In the genomic region with DNA sequence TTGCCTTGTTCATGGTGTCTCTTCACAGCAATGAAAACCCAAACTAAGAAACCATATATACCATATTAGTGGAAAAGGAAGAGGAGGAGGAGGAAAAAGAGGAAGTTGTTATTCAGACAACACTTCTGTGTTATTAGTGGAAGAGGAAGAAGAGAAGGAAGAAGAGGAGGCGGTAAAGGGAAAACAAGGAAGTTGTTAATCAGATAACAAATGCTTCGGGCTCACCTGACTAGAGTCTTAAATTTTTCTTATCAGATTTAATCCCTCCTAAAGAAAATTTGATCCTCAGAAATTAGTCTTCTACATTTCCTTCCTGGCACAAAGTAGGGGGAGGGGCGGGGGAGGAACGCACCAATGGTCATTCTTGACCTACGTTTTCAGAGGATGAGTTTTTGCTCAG, we compare ENCODE assay signal across 25 mouse cellular contexts.
"Had no signal": no experiment of that assay in that cellular context is flagged by ENCODE, and none has a peak within 500 bp of the region (broad histone marks: within the 10 kb centered on the region; RNA-seq: fewer than 3 reads in every experiment).

No protein-coding gene starts in this region.

- H3K4me3 ChIP-seq: embryonic facial prominence, embryonic 10.5 days; embryonic facial prominence, embryonic 12.5 days; embryonic facial prominence, embryonic 13.5 days; embryonic facial prominence, embryonic 15.5 days; erythroblast, embryonic 14.5 days; forebrain, embryonic 10.5 days; forebrain, embryonic 12.5 days; forebrain, embryonic 13.5 days; forebrain, embryonic 15.5 days; gastrocnemius, adult 2 months; heart, adult 2 months; heart, embryonic 10.5 days had no signal

- H3K27ac ChIP-seq: embryonic facial prominence, embryonic 10.5 days; embryonic facial prominence, embryonic 12.5 days; embryonic facial prominence, embryonic 13.5 days; embryonic facial prominence, embryonic 15.5 days; forebrain, embryonic 10.5 days; forebrain, embryonic 12.5 days; forebrain, embryonic 13.5 days; forebrain, embryonic 15.5 days; gastrocnemius, adult 2 months; heart, adult 2 months; heart, embryonic 10.5 days had no signal

- H3K27me3 ChIP-seq: embryonic facial prominence, embryonic 12.5 days; embryonic facial prominence, embryonic 13.5 days; embryonic facial prominence, embryonic 15.5 days; forebrain, embryonic 12.5 days; forebrain, embryonic 13.5 days; forebrain, embryonic 15.5 days had no signal

- H3K9ac ChIP-seq: embryonic facial prominence, embryonic 12.5 days; embryonic facial prominence, embryonic 13.5 days; embryonic facial prominence, embryonic 15.5 days; forebrain, embryonic 12.5 days; forebrain, embryonic 13.5 days; forebrain, embryonic 15.5 days; forebrain, postnatal 0 days had no signal

- H3K9me3 ChIP-seq: embryonic facial prominence, embryonic 10.5 days; embryonic facial prominence, embryonic 13.5 days; embryonic facial prominence, embryonic 15.5 days; forebrain, embryonic 10.5 days; forebrain, embryonic 12.5 days; forebrain, embryonic 13.5 days; forebrain, embryonic 15.5 days had no signal

- H3K36me3 ChIP-seq: embryonic facial prominence, embryonic 10.5 days; embryonic facial prominence, embryonic 12.5 days; embryonic facial prominence, embryonic 13.5 days; embryonic facial prominence, embryonic 15.5 days; forebrain, embryonic 10.5 days; forebrain, embryonic 12.5 days; forebrain, embryonic 15.5 days; heart, embryonic 10.5 days had no signal

- H3K4me1 ChIP-seq: embryonic facial prominence, embryonic 10.5 days; embryonic facial prominence, embryonic 12.5 days; embryonic facial prominence, embryonic 13.5 days; embryonic facial prominence, embryonic 15.5 days; forebrain, embryonic 10.5 days; forebrain, embryonic 12.5 days; forebrain, embryonic 13.5 days had no signal

- DNase-seq: cerebellum, adult 9-10 months; cerebellum, adult 9-11 months; cerebellum, postnatal 10 days; cerebellum, postnatal 14 days; cerebellum, postnatal 25 days; cerebellum, postnatal 36 days; embryo, embryonic 11 days; forebrain, postnatal 0 days; gastrocnemius, adult 2 months; gastrocnemius, postnatal 10 days; gastrocnemius, postnatal 25 days; gastrocnemius, postnatal 36 days; heart, adult 11 months; heart, adult 18-20 months; heart, adult 2 months had no signal
